In the genomic region with DNA sequence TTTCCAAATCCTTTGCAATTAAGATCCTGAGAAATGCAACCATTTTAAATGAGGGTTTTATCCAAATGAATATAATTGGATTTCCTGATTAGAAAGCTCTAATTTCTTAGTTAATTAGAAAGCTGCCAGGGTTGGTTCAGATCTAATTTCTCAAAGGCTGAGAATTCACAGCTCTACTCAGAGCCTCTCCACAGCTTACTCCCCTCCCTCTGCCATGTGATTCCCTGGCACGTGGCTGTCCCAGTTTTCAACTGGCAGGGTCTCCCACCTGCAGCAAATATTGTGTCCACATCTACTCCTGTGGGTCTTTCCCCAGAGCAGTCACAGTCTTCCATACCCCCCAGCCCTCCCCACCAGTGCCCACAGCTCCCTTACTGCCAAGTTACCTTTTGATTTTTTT, we compare ENCODE assay signal across 26 mouse cellular contexts. TPM values are rescaled to one million over a fixed set of nuclear protein-coding genes. Genes with fewer than 3 reads are reported as not detected.
"Had no signal": no experiment of that assay in that cellular context is flagged by ENCODE, and none has a peak within 500 bp of the region (broad histone marks: within the 10 kb centered on the region; RNA-seq: fewer than 3 reads in every experiment).

No protein-coding gene starts in this region.

- H3K27me3 ChIP-seq: intestine, embryonic 15.5 days; kidney, embryonic 15.5 days; midbrain, embryonic 13.5 days; neural tube, embryonic 13.5 days had no signal

- H3K27ac ChIP-seq: intestine, embryonic 15.5 days; kidney, embryonic 15.5 days; left cerebral cortex, adult 2 months; lung, embryonic 15.5 days; midbrain, embryonic 10.5 days; midbrain, embryonic 13.5 days; neural tube, embryonic 13.5 days; stomach, postnatal 0 days had no signal

- H3K4me3 ChIP-seq: intestine, embryonic 15.5 days; kidney, embryonic 15.5 days; left cerebral cortex, adult 2 months; lung, embryonic 15.5 days; megakaryocyte, embryonic 14.5 days; midbrain, embryonic 10.5 days; midbrain, embryonic 13.5 days; myocyte; neural tube, embryonic 13.5 days had no signal

- H3K9me3 ChIP-seq: intestine, embryonic 15.5 days; kidney, embryonic 15.5 days; lung, embryonic 15.5 days; megakaryocyte, embryonic 14.5 days; midbrain, embryonic 10.5 days; midbrain, embryonic 13.5 days; neural tube, embryonic 13.5 days had no signal

- ATAC-seq: intestine, embryonic 15.5 days; midbrain, embryonic 13.5 days; midbrain, embryonic 16.5 days had no signal

- DNase-seq: kidney, adult 11 months; kidney, adult 8-10 months; kidney, postnatal 10 days; kidney, postnatal 36 days; layer of hippocampus, postnatal 36 days; lung, adult 18-20 months; lung, postnatal 10 days; lung, postnatal 36 days; right cerebral cortex, adult 18-20 months; right cerebral cortex, postnatal 14 days; right cerebral cortex, postnatal 4 days; thymus, adult 2 months; thymus, postnatal 25 days had no signal

- H3K4me1 ChIP-seq: intestine, embryonic 15.5 days; kidney, embryonic 15.5 days; lung, embryonic 15.5 days; midbrain, embryonic 10.5 days; midbrain, embryonic 13.5 days; neural tube, embryonic 13.5 days had no signal

- H3K4me2 ChIP-seq: intestine, embryonic 15.5 days; kidney, embryonic 15.5 days; lung, embryonic 15.5 days; midbrain, embryonic 13.5 days; neural tube, embryonic 13.5 days had no signal

- H3K9ac ChIP-seq: intestine, embryonic 15.5 days; kidney, embryonic 15.5 days; lung, embryonic 15.5 days; midbrain, embryonic 13.5 days; neural tube, embryonic 13.5 days had no signal

- H3K36me3 ChIP-seq: intestine, embryonic 15.5 days; kidney, embryonic 15.5 days; lung, embryonic 15.5 days; midbrain, embryonic 10.5 days; midbrain, embryonic 13.5 days; neural tube, embryonic 13.5 days had no signal

RNA-seq across cellular contexts. Expression of gene Tmem269, which starts 34.5 kb away (rescaled TPM):
- polyA plus RNA-seq: intestine, embryonic 15.5 days; kidney, embryonic 15.5 days; limb, embryonic 11.5 days; lung, embryonic 15.5 days; neural tube, embryonic 13.5 days; stomach, embryonic 14.5 days; thymus, adult 2 months had no signal
